Mouse (Mus musculus): ENCODE measurements at regions not wholly inside any gene's neighbourhood (a gene's known extent, or its start where the extent isn't known, plus 50 kb on each side); places are given as distances from the start of the nearest gene placed in this dataset.

GRCm38 (mm10) chr16:76895781-76896180 is 117.7 kb upstream of the Usp25 start:
- TF ChIP-seq ZC3H11A (IDR thresholded peaks at IDR 0.05; ENCODE audit: borderline replicate concordance, low read depth, low read length): no peak
- TF ChIP-seq CHD2 (IDR thresholded peaks at IDR 0.05; ENCODE audit: low read depth, low read length): no peak

Measured in ES-E14 (cell line).